Mouse (Mus musculus): ENCODE results near the gene Fmnl1.
A peak's percentile ranks its signal among the peaks of the same experiment; 100 is the strongest.
"Not testable (repeated sequence)": the region's sequence is repeated elsewhere in the genome, so short reads cannot be mapped to it uniquely, and the experiment has no call there.

Gene Fmnl1

DNA sequence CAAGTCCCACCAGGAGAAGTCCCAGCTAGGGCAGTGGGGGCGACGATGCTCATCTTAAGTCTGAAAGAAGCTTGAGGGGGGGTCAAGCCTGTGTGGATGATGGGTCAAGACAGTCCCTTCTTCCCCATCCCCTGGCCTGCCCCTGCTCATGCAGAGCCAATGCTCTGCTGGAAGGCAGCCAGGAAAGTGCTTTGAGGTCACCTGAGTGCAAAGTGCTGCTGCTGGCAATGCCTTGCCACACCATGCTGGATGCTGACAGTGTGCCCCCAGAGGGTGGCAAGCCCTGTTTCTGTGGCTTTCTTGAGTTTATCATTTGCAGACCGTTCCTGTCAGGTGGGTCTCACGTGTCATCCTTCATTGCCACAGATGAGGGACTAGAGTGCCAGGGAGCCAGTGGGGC is 49.1 kb downstream of the Fmnl1 start:
- no peak for DNase-seq (ENCODE audit: extremely low spot score, low spot score)

DNA sequence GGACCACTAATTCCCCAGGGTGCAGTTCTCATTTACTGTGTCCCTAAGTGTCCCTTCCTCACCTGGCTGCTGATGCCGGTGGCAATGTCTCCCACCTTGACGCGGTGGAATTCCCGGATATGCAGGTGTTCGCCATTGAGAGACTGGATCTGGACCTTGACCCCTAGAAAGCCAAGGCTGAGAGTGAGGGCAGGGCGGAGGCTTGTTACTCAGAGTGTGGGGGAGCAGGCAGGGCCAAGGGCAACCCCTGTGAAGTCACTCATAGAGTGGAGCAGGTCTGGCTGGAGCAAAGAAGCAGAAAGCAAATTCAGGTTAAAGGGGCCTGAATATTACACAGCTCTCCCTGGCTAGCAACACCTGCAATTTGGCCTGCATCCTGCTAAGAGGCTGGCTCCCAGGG is 50.5 kb downstream of the Fmnl1 start:
- no peak for DNase-seq (ENCODE audit: extremely low spot score, low spot score)

DNA sequence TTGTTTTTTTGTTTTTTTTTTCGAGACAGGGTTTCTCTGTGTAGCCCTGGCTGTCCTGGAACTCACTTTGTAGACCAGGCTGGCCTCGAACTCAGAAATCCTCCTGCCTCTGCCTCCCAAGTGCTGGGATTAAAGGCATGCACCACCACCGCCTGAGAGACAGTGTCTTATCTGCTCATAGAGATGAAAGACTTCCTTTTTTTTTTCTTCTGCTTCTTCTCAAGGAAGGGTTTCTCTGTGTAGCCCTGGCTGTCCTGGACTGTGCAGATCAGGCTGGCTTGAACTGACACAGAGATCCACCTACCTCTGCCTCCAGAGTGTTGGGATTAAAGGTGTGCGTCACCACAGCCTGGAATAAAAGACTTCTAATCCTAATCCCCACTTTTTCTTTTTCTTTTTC is 51.8 kb downstream of the Fmnl1 start:
- not testable (repeated sequence) for DNase-seq (ENCODE audit: extremely low spot score, low spot score)

DNA sequence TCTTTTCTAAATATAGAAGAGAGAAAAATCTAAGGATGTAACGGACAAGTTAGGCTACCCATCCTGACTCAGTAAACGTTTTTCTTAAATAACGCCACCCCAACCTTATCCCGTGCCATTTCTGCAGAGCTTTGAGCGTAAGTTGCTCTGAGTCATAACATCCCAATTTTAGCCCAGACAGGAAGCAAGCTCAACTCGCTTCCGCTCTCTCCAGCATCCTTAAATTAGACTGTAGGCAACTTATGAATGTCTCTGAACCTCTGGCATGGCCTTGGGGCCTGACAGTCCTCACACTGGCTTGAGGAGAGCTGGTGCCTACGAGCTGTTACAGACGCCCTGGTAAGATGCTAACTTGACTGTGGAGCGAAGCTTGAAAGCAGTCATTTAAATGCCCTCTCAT is 52.5 kb downstream of the Fmnl1 start:
- DNase-seq (ENCODE audit: extremely low spot score, low spot score), result no peak

- DNase-seq (ENCODE audit: extremely low spot score, low spot score), result no peak
These were observed 53.1 kb downstream of the Fmnl1 start for GRCm38 (mm10) chr11:103223951-103224456.

- no peak for DNase-seq (ENCODE audit: extremely low spot score, low spot score)
These were observed 58.7 kb downstream of the Fmnl1 start for GRCm38 (mm10) chr11:103229608-103230007.

- no peak for DNase-seq (ENCODE audit: extremely low spot score, low spot score)
These were observed 59.7 kb downstream of the Fmnl1 start for GRCm38 (mm10) chr11:103230626-103231025.

- no peak for DNase-seq (ENCODE audit: extremely low spot score, low spot score)
These were observed 60.5 kb downstream of the Fmnl1 start for GRCm38 (mm10) chr11:103231367-103231766.

- DNase-seq (ENCODE audit: extremely low spot score, low spot score), result peak; percentile 78
These were observed 62.1 kb downstream of the Fmnl1 start for GRCm38 (mm10) chr11:103232966-103233365.

DNA sequence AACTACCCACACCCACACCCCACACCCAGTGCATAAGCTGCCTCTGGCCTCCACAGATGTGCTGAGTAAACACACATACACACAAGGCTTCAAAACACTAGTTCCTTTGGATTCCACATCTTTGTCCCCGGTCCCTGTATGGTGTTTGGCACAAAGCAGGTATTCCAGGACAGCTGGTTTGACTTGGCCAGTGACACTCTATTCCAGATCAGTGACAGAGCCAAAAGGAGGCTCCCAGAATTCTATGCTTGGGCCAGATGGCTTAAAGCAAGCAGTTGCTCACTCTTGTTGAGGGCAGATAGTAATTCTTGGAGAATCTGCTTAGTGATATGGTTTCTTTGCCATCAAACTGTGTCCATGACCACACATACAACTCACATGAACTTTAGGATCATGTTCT is 63.5 kb downstream of the Fmnl1 start:
- no peak for DNase-seq (ENCODE audit: extremely low spot score, low spot score)

- DNase-seq (ENCODE audit: extremely low spot score, low spot score), result no peak
These were observed 64.8 kb downstream of the Fmnl1 start for GRCm38 (mm10) chr11:103235702-103236101.

- no peak for DNase-seq (ENCODE audit: extremely low spot score, low spot score)
These were observed 65.5 kb downstream of the Fmnl1 start for GRCm38 (mm10) chr11:103236431-103236830.

- DNase-seq (ENCODE audit: extremely low spot score, low spot score), result no peak
These were observed 66.0 kb downstream of the Fmnl1 start for GRCm38 (mm10) chr11:103236903-103237302.

- DNase-seq (ENCODE audit: extremely low spot score, low spot score), result no peak
These were observed 66.8 kb downstream of the Fmnl1 start for GRCm38 (mm10) chr11:103237757-103238156.

GRCm38 (mm10) chr11:103240740-103241139 is 69.8 kb downstream of the Fmnl1 start:
- no peak for DNase-seq (ENCODE audit: extremely low spot score, low spot score)

- no peak for DNase-seq (ENCODE audit: extremely low spot score, low spot score)
These were observed 73.9 kb downstream of the Fmnl1 start for GRCm38 (mm10) chr11:103244856-103245255.

GRCm38 (mm10) chr11:103246081-103246730 is 75.3 kb downstream of the Fmnl1 start:
- DNase-seq (ENCODE audit: extremely low spot score, low spot score), result no peak

DNA sequence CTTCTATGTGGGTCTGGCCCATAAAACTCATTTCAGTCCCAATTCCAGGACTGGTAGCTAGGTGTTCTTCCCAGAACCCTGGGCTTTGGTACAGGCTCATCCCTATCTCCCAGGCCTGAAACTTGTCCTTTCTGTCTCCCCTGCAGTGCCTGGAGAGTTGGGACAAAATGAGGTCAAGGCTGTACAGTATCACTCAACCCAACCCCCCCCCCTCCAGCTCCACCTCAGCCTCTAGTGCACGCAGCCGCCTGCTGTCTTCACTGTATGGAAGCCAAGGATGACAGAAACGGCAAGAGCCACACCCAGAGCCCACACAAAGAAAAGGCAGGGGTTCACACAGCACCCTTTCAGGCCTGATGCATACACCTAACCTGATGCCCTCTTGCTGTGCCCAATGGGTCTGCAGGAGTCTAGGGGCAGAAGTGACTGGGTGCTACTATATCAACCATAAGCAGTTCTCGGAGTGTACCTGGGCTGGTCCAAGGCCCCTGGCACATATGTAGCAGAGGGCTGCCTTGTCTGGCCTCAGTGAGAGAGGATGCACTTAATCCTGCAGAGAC is 75.9 kb downstream of the Fmnl1 start:
- no peak for DNase-seq (ENCODE audit: extremely low spot score, low spot score)

DNA sequence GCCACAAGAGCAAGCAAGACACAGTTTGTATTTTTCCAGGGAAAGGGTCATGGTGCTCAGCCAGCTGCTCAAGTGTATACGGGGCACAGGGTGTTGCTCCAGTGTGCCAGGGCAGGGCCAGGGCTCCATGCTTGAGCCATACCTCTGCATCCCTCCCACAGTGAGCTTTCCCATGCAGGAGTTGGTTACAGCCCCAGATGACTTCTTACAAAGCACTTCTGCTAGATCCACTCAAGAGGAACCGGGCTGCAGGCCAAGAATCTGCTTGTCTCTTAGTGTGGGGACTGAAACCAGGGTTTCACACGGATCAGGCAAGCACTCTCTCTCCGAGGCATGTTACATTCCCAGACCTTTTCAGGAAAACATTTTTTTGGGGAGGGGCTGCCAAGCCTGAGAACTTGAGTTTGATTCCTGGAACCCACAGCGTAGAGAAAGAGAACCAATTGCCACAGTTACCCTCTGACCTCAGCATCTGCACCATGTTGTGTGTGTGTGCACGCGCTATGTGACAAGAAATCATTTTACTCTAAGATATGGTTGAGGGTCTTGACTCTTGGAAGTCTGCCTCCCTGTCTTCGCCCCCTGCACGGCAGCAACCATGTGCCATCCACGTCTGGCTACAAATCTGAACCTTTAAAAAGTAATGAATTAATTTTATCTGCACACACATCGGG is 76.7 kb downstream of the Fmnl1 start:
- DNase-seq (ENCODE audit: extremely low spot score, low spot score), result no peak

Data from neural tube, embryonic 10.5 days (tissue).